Mouse (Mus musculus) inflammation-experienced regulatory T-cells, adult 6 months (primary cell): ENCODE measurements around the gene Cfap58. TPM values are rescaled to one million over a fixed set of nuclear protein-coding genes. Genes with fewer than 3 reads are reported as not detected.

Experiments
- polyA plus RNA-seq, 3 experiments: library from polyadenylated mRNA; unstranded; fragments of 100-300 nt; shearing (Covaris generic); gene quantifications; one replicate each; pipeline ENCODE4 v1.2.1; 2017

Cfap58 gene
- polyA plus RNA-seq, 3 experiments from 2014 or later: not detected

Other genes starting within 250 kb of the Cfap58 start
- not detected for gene Col17a1, start 245.6 kb upstream of the Cfap58 start, polyA plus RNA-seq
- 100 to 1,000 TPM; 140 to 178 (median 146) TPM for gene Sfr1, start 206.0 kb upstream of the Cfap58 start, polyA plus RNA-seq
- 10 to 100 TPM; 17.8 to 26.4 (median 19.5) TPM for gene Gsto1, start 82.7 kb upstream of the Cfap58 start, polyA plus RNA-seq
- gene Gsto2, start 72.1 kb upstream of the Cfap58 start, polyA plus RNA-seq: 1 to 10 TPM in 2 of 3 experiments, under 1 TPM in 1; 0.34 to 1.2 (median 1.1) TPM
- under 1 TPM; 0.34 to 0.48 (median 0.38) TPM for gene Cfap43, start 18.4 kb upstream of the Cfap58 start, polyA plus RNA-seq
- 10 to 100 TPM in 1 of 3 experiments, 1 to 10 TPM in 2; 7.8 to 10.4 (median 8.0) TPM for gene Itprip, start 18.4 kb upstream of the Cfap58 start, polyA plus RNA-seq